Mouse (Mus musculus): Measurements from ENCODE around the gene Fn3k. TPM values are rescaled to one million over a fixed set of nuclear protein-coding genes. Genes with fewer than 3 reads are reported as not detected.

Fn3k gene
- 0.46 and 0.73 TPM in 2 replicates for polyA plus RNA-seq (2012; ENCODE audit: insufficient read depth, insufficient read length, missing spikeins)

DNA sequence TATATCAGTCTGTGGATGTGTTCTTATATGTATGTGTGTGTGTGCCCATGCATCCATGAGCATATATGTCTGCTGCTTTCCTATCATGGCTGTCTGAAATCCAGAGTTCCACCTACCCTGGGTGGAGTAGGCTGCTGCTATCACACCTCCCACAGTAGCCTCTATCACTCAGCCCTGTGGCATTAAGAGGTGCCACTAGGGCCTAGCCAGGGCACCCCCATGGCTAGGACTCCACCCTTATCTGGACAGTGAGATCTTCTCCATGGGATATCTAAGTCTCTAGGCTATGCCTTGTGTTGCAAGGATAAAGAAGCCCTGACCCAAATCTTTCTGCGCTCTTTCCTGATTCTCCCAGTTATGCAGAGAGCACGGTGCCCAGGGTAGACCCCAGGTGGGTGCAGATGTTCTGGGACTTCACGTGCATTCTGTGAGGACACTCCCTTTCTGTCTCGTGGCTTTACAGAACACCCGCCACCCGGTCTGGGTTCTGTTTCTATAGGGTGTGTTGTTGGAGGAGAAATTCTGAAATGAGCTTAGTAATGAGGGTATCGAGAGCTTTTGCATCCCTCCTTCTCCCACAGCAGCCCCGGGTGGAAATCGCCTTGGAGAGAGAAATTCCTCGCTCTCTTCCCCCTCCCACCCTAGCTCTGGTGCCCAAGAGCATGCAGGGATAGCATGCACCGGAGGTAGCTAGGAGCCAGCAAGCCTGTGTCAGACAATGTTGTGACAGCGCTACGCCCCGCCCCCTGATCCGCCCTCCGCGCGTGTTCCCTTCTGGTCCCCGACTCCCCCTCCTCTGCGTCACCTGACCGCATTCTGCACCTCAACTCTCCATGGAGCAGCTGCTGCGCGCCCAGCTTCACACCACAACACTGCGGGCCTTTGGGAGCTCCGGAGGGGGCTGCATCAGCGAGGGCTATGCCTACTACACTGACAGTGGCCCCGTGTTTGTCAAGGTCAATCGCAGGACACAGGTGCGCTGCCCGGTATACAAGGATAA, at the start of gene Fn3k:
Fn3k (plus strand) TSS at position 758 of the 1,000 bp plus-strand sequence.
- Histone ChIP-seq H3K27ac (ENCODE audit: insufficient read depth, low read depth, low read length) (no peak within 1 kb of the TSS), H3K4me3 (ENCODE audit: insufficient read depth, low read length) (peak within 1 kb of the TSS; percentile 55), H3K4me1 (ENCODE audit: control insufficient read depth, insufficient read depth, low read length) (peaks cover 6% of the 10 kb centered on the region)
- TF ChIP-seq CTCF (IDR thresholded peaks at IDR 0.05; ENCODE audit: low read depth, low read length), result no peak
- TF ChIP-seq POLR2A (IDR thresholded peaks at IDR 0.05; ENCODE audit: borderline replicate concordance, low read depth, low read length), result no peak

DNA sequence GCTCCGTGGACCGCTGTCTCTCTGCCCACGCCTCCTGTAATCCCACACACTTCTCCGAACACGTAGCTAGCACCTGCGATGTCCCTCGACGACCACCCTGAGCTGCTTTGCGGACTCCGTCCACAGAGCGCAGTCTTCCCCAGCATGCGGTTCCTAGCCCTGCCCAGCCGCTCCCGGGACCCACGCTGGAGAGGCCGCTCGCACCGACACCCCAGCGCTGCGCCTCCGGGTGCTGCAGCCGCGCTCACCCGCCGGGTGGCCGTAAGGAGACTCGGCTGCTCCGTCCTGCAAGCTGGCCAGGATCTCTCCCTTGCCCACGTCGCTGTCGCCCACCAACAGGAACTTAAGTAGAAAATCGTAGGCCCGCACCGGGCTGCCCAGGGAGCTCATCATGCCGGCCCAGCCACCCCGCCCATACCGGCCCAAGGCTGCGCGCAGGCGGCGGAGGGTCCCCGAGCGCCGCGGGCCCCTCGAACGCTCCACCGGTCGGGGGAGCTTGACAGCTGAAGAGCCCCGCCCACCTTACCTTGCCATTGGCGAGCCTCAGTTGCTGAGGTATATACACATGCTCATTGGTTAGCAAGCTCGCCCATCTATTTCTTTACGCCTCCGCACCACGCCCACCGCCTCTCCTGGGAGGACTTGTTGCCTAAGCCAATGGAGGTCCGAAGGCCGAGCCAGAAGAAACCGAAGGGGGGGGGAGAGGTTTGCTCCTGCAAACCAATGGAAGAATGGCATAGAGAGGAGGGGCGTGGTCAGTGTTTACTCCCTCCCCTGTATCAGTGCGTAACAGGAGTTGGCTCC, 46.8 kb upstream of the Fn3k start, which contains the start of gene Rab40b:
Rab40b (minus strand) TSS at position 502 of the 804 bp plus-strand sequence.
- Histone ChIP-seq H3K4me3 (ENCODE audit: insufficient read depth, low read length) (peak within 1 kb of the TSS; percentile 55), H3K27ac (ENCODE audit: insufficient read depth, low read depth, low read length) (no peak within 1 kb of the TSS), H3K4me1 (ENCODE audit: control insufficient read depth, insufficient read depth, low read length) (no peaks in the 10 kb centered on the region)
- TF ChIP-seq CTCF (IDR thresholded peaks at IDR 0.05; ENCODE audit: low read depth, low read length), result no peak
- no peak for TF ChIP-seq POLR2A (IDR thresholded peaks at IDR 0.05; ENCODE audit: borderline replicate concordance, low read depth, low read length)

DNA sequence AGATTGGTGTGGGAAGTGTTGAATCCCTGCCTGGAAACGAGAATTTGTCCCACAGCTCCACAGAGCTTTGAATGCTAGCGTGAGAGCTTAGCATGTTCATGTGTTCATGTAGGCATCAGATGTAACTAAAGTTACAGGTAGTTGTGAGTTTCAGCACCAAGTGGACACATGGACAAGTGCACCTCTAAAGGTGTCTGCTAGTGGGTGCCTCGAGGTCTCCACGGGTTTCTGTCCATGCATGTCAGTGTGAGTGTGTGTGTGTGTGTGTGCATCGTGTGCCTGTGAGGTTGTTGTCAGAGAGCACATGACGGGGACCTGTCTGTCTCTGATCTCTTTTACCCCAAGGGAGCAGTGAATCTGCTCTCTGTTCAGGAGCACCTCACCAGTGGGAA, 46.2 kb upstream of the Fn3k start:
- H3K4me1 ChIP-seq (ENCODE audit: control insufficient read depth, insufficient read depth, low read length), result no peaks in the 10 kb centered on the region
- TF ChIP-seq POLR2A (IDR thresholded peaks at IDR 0.05; ENCODE audit: borderline replicate concordance, low read depth, low read length) (no peak), CTCF (IDR thresholded peaks at IDR 0.05; ENCODE audit: low read depth, low read length) (no peak)
- no peak overlapping the region for H3K27ac ChIP-seq (ENCODE audit: insufficient read depth, low read depth, low read length)
- H3K4me3 ChIP-seq (ENCODE audit: insufficient read depth, low read length), result peak overlapping the region; percentile 55

DNA sequence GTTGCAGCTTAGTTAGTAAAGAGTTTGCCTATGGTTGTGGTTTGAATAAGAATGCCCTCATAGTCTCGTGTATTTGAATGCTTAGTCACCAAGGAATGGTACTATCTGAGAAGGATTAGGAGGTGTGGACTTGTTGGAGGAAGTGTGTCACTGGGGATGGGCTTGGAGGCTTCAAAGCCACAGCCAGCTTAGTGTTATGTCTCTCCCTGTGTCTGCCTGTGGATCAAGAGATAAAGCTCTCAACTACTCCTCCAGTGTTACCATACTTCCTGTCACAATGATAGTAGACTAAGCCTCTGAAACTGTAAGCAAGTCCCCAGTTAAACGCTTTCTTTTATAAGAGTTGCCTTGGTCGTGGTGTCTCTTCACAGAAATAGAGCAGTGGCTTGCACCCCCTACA, 43.9 kb upstream of the Fn3k start:
- Histone ChIP-seq H3K4me1 (ENCODE audit: control insufficient read depth, insufficient read depth, low read length) (no peaks in the 10 kb centered on the region), H3K4me3 (ENCODE audit: insufficient read depth, low read length) (no peak overlapping the region), H3K27ac (ENCODE audit: insufficient read depth, low read depth, low read length) (no peak overlapping the region)
- TF ChIP-seq POLR2A (IDR thresholded peaks at IDR 0.05; ENCODE audit: borderline replicate concordance, low read depth, low read length), result no peak
- no peak for TF ChIP-seq CTCF (IDR thresholded peaks at IDR 0.05; ENCODE audit: low read depth, low read length)

DNA sequence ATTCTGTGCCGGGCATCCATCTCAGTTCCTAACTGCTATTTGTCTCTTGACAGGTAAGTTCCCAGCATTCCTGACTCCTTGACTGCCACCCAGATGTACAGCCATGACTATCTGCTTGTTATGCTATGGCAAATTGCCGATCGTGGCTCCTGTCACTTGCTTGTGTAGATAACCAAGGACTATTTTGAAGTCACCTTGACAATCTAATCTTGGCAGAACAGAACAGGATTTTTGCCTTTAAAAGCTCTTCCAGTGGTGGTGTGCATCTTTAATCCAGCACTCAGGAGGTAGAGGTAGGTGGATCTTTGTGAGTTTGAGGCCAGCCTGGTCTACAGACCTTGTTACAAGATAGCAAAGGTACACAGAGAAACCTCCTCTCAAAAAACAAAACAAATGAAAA, 42.3 kb upstream of the Fn3k start:
- no peak for TF ChIP-seq POLR2A (IDR thresholded peaks at IDR 0.05; ENCODE audit: borderline replicate concordance, low read depth, low read length)
- no peak for TF ChIP-seq CTCF (IDR thresholded peaks at IDR 0.05; ENCODE audit: low read depth, low read length)

DNA sequence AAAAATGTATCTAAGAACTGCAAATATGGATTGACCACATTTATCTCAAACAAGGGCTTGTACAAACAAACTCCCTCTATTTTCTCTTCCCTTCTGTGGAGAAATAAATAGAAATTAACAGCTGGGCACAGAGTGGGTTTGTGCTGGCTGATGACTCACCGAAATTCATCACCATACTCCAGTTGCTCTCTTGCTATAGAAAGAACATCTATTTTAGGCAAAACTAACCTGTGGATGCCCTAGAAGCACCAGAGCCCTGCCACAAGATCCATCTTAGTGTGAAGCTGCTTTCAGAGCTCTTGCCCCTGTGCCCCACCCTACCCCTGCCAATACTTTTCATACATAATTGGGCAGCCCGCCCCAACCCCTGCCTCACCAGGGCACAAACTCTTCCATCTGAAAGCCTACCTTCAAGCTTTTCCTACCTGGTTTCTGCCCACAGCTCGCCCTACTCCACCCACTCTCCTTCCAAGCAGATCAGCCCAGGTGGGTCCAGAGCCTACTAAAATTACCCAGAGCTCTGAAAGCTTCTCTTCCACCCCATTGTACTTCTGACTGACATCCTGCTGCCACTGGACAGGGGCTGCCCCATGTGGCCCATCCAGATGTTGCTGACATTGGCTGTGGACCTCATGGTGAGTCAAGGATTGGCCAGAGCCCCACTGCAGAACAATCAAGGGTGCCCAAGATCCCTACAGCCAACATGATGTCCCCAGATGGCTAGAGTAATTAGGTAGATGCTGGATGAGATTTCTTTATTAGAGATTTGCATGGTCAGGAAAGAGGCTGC, 27.2 kb upstream of the Fn3k start:
- no peak for TF ChIP-seq POLR2A (IDR thresholded peaks at IDR 0.05; ENCODE audit: borderline replicate concordance, low read depth, low read length)
- Histone ChIP-seq H3K4me3 (ENCODE audit: insufficient read depth, low read length) (no peak overlapping the region), H3K4me1 (ENCODE audit: control insufficient read depth, insufficient read depth, low read length) (0 out of 2 replicates have a peak, but pooled peaks cover 2% of the 10 kb centered on the region), H3K27ac (ENCODE audit: insufficient read depth, low read depth, low read length) (no peak overlapping the region)

More for the DNA sequence above, 42.3 kb upstream of the Fn3k start:
- Histone ChIP-seq H3K4me1 (ENCODE audit: control insufficient read depth, insufficient read depth, low read length) (no peaks in the 10 kb centered on the region), H3K4me3 (ENCODE audit: insufficient read depth, low read length) (no peak overlapping the region), H3K27ac (ENCODE audit: insufficient read depth, low read depth, low read length) (no peak overlapping the region)

DNA sequence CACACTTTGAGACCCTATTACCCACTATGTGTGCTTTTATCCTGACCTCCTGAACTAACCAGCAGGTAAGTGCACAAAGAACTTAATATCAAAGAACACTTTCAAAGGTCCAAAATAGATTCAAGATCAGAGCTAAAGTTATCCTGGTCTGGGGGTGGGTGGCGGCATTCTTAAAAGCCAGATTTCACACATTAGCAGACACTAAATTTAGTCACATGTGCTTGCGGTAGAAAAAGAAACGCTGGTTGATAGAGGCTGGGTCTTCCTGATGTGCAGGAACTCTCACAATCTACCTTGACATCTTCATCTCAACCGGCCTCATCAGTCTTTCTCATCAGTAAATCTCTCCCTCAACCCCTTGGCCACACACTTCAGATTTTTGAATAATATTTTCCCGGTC, 20.0 kb upstream of the Fn3k start:
- no peak for TF ChIP-seq CTCF (IDR thresholded peaks at IDR 0.05; ENCODE audit: low read depth, low read length)
- TF ChIP-seq POLR2A (IDR thresholded peaks at IDR 0.05; ENCODE audit: borderline replicate concordance, low read depth, low read length), result no peak
- Histone ChIP-seq H3K4me3 (ENCODE audit: insufficient read depth, low read length) (no peak overlapping the region), H3K27ac (ENCODE audit: insufficient read depth, low read depth, low read length) (no peak overlapping the region), H3K4me1 (ENCODE audit: control insufficient read depth, insufficient read depth, low read length) (no peaks in the 10 kb centered on the region)

DNA sequence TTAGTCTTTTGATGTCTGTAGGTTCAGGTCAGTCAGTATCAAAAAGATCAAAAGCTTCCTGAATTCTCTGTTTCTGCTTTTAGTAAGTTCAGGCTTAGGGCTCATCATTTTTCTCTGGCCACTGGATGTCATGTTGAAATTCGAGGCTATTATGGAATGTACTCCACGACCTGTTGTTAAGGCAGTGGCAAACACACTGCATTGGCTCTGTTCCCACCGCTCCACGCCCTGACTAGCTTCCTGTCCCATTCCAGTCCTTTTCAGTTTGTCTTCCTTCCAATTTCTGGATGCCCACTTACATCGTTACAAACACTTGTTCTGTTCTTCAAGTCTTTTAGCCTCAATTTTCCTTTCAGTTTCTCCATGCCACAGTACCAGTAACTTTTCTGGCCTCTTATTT, 19.4 kb upstream of the Fn3k start:
- no peak for TF ChIP-seq CTCF (IDR thresholded peaks at IDR 0.05; ENCODE audit: low read depth, low read length)
- no peak for TF ChIP-seq POLR2A (IDR thresholded peaks at IDR 0.05; ENCODE audit: borderline replicate concordance, low read depth, low read length)
- H3K4me3 ChIP-seq (ENCODE audit: insufficient read depth, low read length), result no peak overlapping the region
- H3K4me1 ChIP-seq (ENCODE audit: control insufficient read depth, insufficient read depth, low read length), result no peaks in the 10 kb centered on the region; the same call in 1 of the 2 replicates
- no peak overlapping the region for H3K27ac ChIP-seq (ENCODE audit: insufficient read depth, low read depth, low read length)

DNA sequence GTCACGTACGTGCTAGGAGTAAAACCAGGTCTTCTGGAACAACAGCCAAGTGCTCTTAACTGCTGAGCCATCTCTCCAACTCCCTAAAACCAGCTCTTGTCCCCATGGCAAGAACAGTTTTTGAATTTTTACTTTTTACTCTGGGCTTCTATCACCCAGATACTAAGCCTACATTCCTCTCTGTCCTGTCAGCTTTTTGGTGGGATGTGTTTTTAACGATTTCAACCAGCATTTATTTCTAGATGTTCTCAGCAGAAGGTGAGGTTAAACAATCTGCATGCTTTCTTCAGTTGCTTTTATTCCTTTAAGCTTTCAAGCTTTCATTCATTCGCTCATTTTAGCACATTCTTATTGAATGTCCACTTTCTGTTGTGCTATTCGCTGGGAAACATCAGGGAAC, 16.7 kb upstream of the Fn3k start:
- TF ChIP-seq POLR2A (IDR thresholded peaks at IDR 0.05; ENCODE audit: borderline replicate concordance, low read depth, low read length) (no peak), CTCF (IDR thresholded peaks at IDR 0.05; ENCODE audit: low read depth, low read length) (no peak)
- H3K4me1 ChIP-seq (ENCODE audit: control insufficient read depth, insufficient read depth, low read length), result peaks cover 11% of the 10 kb centered on the region
- H3K27ac ChIP-seq (ENCODE audit: insufficient read depth, low read depth, low read length), result no peak overlapping the region
- H3K4me3 ChIP-seq (ENCODE audit: insufficient read depth, low read length), result no peak overlapping the region

Data from bone marrow macrophage, adult 2 months (primary cell).